Mouse (Mus musculus): Measurements from ENCODE around the gene Vps13d.
A peak's percentile ranks its signal among the peaks of the same experiment; 100 is the strongest.

Vps13d gene

DNA sequence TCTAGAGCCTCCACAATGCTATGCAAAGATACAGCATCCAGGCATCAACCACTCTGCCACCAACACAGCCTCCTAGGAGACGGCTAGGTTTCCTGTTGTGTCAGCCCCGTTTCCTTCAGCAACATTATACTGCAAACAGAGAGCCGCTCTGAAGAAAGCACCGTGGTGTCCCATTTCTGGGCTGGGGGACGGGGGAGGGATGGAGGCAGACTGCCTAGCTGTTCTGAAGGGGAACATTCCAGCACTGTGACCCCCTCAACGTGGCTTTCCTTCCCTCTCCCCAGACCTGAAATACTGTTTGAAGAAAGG, 195.3 kb downstream of the Vps13d start:
- no peak for DNase-seq

DNA sequence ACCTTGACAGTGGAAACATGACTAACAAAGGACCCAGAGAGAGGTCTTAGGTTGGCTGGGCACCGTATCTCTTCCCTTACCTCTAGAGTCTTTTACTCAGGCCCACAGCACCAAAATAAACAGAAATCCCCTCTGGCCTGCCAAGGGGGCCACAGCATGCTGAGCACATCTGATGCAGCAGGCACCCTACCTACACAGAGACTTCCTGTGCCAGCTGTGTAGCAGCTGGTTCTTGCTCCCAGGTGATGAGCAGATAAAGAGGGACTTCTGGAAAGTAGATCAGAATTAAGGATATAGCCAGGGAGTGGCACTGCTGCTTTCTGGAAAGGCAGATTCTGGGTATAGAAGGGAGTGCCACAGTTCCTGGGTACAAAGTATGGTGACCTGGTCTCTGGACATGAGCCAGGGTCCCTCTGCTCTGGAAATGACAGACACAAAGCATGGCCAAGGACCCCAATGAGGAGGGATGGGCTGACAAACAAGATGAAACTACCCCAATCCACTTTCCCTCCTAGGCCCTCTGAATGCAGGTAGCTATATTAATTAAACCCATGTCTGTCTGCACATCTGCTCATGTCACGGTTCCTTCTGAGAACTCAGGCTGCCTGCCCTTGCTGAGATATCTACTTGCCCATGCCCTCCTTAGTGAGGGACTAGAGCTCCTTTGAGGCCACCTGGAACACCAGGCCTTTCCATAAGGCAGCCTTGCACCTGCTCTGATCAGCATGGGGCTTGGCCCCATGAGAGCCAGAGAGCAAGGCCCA, 195.8 kb downstream of the Vps13d start:
- no peak for DNase-seq

DNA sequence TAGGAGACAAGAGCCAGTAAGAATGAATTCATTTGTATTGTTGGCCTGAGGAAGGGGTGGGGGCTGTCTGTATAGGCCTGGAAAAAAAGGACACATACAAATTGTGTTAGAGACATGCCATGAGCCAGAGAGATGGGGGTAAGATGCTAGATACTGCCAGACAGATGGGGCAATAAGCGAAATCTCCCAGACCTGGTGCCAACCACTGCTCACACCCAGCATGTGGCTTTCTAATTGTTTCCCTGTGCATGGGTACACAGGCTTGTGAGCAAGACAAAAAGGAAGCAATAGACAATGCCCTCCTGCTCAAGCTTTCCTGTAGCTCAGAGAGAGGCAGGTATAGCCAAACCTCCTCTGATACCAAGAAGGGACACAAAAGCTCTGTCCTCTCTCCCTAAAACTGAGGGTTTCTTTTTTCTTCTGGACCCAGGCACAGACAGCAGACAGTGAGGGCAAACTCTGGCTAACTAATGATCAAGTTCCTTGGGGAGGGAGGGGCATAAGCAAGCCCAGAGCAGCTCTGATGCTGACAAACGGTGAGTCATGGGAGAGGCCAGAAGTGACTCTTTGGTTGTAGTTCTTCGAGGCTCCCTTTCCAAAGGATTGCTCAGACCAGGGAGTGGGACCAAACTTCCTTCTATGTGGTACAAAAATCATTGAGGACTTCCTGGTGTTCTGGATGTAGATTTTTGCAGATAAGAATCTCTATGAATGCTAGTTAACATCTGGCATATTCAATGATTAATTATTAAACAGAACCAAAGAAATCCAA, 196.7 kb downstream of the Vps13d start:
- DNase-seq = no peak

DNA sequence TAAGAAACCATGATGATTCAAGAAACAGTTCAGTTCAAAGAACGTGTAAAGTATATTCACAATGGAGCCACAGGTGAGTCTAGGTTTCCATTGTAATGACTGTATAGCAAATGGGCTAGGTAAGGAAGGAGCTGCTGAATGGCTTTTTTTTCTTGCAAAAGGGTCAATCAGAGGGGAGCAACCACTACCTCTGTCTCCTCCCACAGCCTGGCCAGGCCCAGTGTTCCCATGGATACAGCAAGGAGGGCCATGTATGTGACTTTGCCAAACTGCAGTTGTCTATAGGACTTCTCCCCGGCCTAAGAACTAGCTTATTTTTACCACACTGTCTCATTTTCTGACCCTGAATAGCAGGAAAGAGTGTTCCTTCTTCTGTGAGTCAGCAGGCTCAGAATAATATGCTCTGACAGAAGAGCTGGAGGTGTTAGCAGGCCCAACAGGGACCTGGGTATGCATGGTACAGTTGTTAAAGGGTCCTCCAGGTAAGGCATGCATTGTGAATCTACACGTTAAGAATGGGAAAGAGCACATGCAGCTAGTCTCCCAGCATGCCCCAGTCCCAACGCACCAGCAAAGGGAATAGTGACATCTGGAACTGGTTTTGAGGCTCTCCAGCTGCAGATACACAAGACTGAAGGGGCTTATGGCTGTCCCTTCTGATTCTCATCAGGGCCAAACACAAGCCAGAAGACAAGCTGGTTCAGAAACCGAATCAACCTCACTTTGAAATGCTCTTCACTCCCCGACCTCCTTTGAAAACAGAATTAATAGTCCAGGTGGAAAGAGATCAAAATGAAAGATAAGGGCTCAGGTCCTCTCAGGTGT, 197.6 kb downstream of the Vps13d start:
- no peak for DNase-seq

DNA sequence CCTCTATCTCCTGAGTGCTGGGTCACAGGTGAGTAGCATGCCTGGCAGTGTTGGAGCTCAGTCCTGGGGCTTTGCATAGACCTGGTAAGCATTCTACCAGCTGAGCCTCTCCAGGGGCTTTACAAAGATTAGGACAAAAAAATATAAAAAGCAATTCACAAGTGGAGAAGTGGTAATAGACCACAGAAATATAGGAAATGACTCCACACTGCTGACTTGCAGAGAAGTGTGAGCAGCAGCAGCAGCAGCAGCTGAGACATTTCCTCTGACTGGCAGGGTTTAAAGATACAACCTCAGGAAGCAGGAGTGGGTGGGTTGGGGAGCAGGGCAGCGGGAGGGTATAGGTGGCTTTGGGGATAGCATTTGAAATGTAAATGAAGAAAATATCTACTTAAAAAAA, 199.0 kb downstream of the Vps13d start:
- no peak for DNase-seq

DNA sequence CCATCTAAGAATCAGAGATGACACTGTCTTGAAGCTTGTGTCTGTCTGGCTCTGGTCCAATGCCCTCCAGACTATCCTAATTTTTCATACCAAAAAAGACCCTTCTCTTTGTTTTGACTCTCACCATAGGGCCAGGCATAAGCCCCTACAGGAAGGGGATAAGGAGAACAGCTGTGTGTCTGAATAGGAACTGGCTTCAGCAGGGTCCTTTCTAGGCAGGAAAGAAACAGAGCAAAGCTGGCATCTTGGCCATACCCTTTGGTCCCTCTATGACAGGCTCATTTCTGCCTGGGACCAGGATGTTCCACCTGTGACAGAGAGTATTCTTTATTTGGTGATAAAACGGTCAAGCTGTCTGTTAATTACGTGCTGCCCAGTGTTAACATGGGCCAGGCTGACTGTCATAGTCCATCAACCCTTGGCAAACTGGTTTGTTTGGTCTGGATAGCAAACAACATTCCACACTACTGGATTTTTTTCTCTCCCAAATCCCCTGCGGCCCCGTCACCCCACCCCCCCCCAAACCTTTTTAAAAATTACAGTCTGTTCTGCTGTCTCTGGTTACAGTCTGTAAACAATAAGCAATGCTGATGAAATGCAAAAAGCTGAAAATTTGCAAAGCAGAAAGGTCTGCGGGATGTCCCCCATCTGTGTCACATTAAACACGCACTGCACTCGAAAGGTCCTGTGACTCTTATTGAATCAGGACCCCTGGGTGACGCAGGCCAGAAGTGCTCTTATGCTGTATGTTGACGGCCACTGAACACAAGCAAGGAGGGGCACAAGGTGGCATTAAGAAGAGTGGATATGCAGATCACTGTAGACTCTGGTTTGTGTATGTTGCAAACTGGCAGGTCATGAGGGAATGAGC, 201.5 kb downstream of the Vps13d start:
- no peak for DNase-seq

DNA sequence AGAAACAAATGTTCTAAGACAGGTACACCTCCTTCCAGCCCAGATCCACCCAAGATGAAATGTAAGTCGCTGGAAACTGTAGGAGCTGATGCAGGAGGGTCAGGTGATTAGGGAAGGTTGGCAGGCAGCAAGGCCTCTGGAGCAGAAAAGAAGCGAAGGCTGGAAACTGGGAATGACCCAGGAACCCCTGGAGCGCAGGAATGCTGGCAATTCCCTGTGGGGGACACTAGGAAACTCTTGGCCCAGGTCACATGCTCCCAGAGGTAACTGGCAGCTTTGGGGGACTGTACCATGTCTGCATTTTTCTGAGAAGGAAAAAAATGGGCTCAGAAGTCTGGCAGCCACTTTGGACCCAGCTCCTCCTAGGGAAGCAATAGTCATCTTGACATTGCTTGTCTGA, 202.4 kb downstream of the Vps13d start:
- no peak for DNase-seq

DNA sequence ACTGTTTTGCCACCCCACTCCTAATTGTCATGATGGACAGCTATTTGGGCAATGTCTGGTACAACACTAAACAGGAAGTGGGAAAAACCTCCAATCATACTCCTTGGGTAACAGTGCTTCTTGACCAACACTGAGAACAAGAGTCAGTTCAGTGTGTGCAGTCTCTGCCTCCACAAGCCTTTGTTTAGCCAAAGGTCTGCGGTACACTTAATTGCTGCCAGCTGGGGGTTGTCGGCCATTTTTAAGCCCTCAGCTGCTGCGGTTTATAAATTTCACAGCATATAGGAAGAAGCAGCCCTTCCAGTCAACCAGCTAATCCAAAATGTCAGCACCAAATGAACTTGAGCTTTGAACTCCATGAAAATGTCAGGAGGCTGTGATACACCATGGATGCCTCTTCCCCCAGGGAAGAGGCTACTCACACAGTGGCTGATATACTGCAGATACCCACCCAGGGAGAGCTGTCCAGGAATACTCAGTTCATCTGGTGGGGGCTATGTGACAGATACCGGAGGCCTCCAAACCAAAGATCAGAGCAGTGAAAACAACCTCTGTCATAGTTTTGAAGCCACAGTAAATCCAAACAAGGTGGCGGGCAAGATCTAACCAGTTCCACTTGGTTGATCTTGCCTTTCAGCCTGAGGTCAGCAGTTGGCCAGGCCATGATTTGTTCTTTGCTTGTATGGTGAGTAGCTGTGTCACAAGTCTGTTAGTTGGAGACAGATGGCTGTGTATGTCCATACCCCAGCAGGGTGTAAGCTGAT, 206.2 kb downstream of the Vps13d start:
- no peak for DNase-seq

DNA sequence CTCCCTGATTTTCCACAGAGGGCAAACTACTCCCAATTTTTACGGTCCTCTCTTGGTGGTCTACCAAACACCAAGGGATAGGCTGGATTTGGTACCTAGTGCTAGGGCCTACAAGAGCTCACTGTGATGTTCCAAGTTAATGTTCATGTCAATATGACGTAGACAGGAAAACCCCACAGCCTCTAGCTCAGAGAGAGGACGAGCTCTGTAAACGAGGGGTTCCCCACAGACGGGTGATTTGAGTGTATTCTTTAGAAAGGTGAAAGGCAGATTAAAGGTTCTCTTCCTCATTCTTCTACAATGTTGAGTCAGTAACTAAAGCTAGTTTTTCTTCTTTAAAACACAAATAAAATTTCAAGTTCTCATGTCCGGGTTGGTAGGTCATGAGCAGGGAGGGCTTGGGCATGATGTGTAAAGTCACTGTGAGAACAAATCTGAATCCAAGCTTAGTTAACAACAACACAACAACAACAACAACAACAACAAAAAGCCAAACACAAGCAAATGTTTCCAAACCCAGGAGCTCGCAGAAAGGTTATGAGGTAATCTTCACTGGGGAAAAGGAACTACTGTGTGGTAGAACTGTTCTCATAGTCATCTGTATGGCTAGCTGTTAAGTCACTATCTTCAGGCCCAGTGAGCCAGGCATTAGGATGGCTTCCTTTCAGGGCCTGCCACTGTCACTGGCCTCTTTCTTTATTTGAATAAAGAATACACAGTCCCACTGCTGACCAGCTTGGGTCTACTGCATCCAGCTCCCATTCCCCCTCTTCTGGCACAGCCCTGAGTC, 208.6 kb downstream of the Vps13d start:
- no peak for DNase-seq

DNA sequence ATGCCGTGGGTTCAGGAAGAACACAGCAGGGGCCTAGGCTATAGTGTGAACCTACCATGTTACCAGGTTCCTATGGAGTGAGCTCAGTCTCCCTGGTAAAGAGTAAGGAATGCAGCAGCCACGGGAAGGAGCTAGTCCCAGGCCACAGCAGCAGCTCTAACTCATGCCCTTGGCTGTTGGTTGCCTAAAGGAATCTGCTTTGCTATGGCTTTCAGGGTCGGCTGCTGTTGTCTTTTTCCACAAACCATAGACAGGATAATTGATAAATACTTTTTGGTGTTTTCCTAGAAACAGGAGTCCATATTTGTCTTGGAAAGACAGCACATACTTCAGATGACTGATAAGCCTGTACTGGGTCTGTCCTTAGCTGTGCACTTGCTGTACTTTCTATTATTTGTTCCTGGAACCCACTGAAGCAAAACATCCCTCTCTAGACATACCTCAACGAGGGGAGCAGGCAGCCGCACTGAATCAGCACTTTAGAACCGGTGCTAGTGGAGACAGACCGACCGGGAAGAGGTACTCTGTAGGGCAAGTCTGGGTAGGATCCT, 210.9 kb downstream of the Vps13d start:
- no peak for DNase-seq

DNA sequence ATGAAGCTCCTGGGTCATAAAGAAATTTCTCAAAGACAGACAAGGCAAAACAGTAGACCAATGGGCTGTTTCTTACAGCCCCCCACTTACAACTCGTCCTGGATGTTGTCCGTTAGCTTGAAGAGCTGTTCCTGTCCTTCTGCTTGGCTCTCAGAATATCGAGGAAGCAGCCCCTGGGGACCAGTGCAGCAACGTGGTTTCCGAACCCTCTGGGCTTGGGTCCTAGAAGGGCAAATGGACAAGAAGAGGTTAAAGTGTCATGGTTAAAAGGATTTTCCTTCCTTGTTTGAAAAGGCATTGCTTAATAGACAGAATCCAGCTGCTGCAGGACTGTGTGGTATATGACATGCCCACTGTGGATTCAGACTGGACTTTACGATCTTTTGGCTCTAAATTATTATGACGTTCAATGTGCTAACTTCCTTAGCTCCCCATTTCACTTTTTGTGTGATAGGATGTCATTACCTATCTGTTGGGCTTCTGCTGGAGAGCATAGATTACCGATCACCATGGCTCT, 211.5 kb downstream of the Vps13d start:
- DNase-seq = no peak

DNA sequence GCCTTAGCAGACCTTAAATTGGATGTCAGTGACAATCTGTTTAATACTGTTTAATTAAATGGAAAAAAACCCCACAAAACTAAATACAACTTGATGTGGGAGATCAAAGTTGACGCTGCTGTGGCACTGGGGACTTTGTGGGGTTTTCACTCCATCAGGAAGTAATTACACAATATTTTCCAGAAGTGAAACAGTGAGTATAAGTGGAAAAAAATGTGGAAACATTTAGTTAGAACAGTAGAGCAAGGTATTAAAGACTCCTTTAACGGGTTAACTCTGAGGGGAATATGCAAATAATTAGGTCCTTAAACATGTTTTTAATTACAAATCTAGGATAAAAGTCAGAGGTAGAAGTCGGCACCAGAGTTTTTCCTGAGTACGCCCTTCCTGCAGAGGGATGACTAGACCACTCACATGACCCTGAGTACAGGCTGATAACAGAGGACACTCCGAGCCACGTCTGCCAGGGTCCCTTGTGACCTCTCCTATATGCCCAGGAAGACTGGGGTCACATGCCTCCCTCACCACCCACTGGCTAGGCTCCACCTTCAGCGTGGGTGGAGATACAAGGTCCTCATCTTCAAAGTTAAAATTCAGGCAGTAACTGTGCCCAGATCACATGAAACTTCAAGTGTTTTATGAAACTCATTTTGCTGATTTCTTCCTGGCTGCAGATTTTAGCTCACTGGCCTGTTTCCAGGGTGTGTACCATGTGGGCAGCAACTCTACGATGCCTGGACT, 213.8 kb downstream of the Vps13d start:
- DNase-seq = no peak

DNA sequence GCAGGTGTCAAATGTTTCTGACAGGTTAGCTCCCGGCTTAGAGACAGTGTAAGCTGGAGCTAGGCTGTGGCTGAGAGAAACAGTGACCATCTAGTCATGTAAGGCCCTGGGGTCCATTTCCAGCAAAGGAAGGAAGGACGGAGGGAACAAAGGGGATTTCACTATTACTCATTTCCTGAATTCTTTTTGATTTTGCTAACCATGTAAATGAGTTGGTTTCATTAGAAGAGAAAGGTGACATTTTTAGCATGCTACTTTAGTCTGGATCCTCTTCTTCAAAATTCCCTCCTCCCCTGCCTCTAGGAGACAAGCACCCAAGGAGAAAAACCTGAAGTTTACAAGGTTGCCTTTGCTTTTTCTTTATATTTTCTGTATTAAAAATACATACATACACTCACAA, 214.7 kb downstream of the Vps13d start:
- DNase-seq = no peak

DNA sequence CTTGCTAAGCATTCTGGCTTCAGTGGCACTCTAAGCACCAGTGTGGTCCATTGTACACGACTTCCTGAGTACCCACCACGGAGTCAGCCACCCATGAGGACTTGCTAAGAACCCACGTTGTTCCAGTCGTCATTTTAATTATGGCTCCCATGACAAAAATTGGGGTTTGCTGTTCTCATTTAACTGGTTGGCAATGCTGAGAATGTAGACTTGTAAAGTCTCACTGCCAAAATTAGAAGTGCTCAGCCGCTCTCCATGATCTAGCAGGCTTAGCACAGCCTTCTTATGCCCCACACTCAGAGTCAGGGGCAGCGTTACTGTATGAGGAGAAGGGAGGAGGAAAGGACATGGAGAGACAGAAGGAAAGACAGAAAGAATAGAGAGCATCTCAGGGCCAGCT, 216.8 kb downstream of the Vps13d start:
- no peak for DNase-seq

DNA sequence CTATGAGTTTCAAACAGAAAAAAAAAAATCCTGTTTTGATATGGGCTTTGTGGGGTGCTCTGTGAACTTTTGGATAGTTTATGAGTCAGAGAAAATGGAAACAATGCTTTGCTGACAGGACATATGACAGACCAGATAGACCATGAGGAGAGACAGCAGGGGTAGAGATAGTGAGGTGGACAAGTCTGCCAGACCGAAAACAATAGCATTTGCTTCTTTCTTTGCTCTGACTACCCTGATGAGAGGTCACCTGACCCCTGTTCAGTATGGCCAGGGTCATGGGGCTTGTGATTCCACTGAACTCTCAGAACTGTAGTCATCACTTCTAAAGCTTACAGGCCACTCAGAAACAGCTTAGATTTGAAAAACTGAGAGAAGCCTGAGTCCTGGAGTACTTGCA, 217.7 kb downstream of the Vps13d start:
- DNase-seq = no peak

DNA sequence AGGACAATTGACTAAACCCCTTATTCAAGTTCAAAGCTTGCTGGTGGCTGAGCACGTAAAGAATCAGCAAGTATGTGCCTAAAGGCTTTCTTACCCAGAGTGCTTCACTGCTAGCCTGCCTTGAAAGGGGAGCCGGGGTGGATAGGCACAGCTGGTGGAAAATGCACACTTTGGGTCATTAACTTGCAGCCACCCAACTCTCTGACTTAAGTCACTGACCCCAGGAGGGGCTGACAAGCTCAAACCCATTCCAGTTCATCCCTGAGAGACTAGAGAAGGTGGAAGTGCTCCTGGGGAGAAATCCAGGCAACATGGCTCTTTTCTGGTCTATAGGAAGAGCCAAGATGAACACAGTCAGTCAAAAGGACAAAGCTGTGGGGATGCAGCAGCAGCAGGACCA, 219.3 kb downstream of the Vps13d start:
- no peak for DNase-seq

DNA sequence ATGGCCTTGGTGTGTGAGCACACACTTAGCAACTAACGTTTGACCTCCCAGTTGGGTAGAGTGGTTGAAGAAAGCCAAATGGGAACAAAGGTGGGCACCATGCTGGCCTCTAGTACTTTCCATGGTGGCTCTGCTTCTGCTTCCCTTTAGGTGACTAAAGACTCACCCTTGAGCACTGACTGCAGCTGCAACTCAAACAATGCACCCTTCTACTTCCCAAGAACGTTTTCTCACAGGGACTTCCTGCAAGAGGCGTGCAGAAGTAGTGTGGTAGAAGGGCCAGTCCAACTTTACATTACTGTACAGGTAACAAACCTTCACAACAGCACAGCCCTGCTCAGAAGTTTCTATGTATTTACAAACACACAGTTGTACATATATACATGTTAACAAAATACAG, 220.3 kb downstream of the Vps13d start:
- no peak for DNase-seq

DNA sequence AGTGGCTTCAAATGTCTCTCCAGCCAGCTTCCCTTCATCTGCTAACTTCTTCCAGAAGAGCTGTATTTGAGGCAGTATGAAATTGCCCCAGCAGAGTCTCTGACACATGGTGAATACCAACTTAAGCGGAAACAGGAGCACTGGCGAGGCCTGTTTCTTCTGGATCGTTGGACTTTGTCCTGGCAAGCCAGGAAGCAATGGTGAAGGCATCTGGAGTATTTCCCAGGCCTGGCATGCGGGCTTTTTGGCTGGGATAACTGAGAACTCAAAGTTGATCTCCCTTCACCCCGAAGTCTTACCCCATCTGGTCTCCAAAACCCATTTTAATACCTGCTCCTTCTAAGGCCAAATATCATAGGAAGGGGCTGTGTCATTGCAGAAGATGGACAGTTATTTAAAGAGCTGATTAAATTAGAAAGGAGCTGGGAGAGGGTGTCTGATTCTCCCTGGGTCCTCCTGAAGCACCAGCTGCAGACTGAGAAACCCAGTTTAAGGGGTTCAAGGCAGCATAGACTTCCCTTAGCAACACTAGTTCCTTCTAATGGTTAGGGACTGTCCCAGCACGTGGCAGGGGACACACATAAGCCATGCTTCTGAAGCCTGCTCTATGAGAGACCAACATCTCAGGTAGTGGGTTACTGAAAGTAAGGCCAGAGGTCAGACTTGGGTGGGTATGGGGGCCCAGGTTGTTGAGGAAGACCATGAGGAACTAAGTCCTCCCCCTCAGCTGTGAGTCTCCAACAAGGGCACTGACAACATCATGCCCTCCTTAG, 221.7 kb downstream of the Vps13d start:
- DNase-seq = peak; percentile 65

DNA sequence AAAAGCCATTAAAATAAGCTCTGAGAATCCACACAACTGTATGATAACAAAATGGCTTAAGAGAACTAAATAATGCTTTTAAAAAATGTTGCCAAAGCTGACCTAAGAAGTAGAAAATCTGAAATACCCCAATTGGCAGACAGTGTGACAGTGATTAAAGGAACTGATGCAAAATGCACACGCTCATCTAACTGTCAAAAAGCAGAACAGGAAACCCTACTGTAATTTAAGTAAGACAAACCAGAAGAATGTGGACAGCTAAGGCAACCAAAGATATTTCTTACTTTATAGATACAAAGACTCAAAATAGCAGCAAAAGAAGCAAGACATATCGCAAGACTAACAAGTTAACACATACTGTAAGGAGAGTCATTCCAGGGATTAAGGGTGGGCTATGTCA, 223.8 kb downstream of the Vps13d start:
- DNase-seq = no peak
